Mouse (Mus musculus) gastrocnemius, postnatal 10 days (tissue): Measurements from ENCODE around the gene Adam15. TPM values are rescaled to one million over a fixed set of nuclear protein-coding genes. Genes with fewer than 3 reads are reported as not detected.

Experiments
- DNase-seq: peaks from one replicate; pipeline ENCODE4 v3.0.0; 2021; ENCODE audit warnings: mixed read lengths
- long read RNA-seq, 2 experiments: library from polyadenylated mRNA; stranded (forward); transcript quantifications; one replicate each; pipeline ENCODE4 v2.0.0; 2021
- total RNA-seq, 2 experiments: library from RNA; stranded (reverse); gene quantifications; 2 replicates each; pipeline ENCODE4 v1.2.3; 2021

Adam15 gene
- total RNA-seq, result 10 to 100 TPM; 32.6 to 48.1 TPM
- long read RNA-seq, experiment 1, transcript Adam15-202 (21 exons, 2,799 nt), result major isoform, 22 of 63 reads
- long read RNA-seq, experiment 1, partial matches to known transcripts, result 8 of 63 reads
- long read RNA-seq, experiment 1, other reads (novel, unspliced or antisense), result 26 of 63 reads
- long read RNA-seq, experiment 2, transcript Adam15-202 (21 exons, 2,799 nt), result major isoform, 16 of 41 reads
- long read RNA-seq, experiment 2, partial matches to known transcripts, result 4 of 41 reads
- long read RNA-seq, experiment 2, other reads (novel, unspliced or antisense), result 18 of 41 reads

GRCm38 (mm10) chr3:89349869-89350501, at the start of gene Adam15:
Gene Adam15, minus strand, starts transcription at chr3:89349996.
- DNase-seq, result peak; percentile 93

- DNase-seq, result no peak
Observed at GRCm38 (mm10) chr3:89396654-89397005, 46.8 kb upstream of the Adam15 start.

DNA sequence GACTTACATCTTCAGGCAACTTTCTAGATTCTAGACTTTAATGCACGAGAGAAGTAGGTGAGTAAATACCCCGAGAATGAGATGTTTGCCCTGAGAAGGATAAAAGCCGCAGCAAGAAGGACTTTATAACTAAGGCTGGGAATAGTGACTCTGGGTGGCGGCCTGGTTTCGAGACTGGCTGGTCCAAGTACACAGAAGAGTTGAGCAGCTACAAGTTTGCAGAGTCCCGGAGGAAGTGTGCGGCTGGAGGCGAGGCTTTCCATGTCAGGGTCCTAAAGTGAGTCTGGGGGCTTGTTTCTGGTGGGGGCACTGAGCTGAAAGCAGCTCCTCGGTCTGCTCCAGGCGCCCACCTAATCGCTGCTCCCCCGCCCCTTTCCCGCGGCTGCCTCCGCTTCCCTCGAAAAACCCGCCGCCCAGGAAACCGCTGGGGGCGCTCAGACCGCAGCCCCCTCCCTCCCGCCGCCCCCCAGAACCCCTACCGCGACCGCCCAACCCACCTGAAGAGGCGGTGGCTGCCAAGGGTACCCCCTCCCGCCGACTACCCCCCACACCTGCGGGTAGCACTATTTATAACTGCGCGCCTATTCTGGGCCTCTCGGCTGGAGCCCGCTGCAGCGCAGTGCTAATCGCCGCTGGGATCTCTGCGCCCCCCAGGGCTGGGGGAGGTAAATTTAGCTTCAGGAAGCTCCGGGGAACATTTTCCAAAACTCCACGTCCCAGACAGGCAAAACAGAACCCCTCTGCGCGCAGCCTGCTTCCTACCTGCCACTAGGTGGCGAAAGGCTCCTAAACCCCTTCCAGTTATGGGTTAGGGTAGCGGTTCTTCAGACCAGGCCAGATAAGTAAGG, 46.2 kb upstream of the Adam15 start:
- DNase-seq, result peak; percentile 71

DNA sequence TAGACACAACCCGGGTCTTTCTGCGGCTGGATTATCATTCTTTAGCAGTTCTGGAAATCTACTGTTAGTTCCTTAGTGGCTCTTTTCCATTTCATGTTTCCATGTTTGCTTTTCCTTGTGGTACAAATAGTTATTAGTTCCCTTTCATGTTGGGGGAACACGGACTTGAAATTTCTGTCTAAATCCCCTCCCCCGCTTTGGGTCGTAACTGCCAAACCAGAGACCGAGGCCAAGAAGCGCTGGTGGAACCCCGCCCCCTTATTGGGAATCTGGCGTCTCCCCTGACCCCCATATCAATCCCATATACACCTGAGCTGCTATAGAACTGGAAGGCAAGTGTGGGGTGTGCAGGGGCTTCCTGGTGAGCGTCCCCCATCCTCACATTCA, 45.6 kb upstream of the Adam15 start:
- DNase-seq, result no peak

DNA sequence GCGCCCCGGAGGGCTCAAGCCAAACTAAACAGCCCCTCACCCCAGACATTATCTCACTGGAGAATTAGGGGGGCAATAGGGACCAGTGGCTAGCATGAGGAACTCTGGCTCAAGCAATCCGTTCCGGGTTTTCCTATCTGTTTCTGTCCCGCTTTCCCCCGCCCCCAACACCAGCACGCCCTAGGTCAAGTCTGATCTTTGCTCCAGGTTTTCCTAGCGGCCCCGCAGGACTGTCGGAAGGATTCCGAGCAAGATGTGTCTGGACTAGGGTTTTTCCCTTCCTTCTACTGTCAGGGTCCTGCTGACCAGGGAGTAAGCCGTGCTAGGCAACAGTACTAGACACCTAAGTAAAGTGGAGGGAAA, 45.1 kb upstream of the Adam15 start:
- peak; percentile 76 for DNase-seq

DNA sequence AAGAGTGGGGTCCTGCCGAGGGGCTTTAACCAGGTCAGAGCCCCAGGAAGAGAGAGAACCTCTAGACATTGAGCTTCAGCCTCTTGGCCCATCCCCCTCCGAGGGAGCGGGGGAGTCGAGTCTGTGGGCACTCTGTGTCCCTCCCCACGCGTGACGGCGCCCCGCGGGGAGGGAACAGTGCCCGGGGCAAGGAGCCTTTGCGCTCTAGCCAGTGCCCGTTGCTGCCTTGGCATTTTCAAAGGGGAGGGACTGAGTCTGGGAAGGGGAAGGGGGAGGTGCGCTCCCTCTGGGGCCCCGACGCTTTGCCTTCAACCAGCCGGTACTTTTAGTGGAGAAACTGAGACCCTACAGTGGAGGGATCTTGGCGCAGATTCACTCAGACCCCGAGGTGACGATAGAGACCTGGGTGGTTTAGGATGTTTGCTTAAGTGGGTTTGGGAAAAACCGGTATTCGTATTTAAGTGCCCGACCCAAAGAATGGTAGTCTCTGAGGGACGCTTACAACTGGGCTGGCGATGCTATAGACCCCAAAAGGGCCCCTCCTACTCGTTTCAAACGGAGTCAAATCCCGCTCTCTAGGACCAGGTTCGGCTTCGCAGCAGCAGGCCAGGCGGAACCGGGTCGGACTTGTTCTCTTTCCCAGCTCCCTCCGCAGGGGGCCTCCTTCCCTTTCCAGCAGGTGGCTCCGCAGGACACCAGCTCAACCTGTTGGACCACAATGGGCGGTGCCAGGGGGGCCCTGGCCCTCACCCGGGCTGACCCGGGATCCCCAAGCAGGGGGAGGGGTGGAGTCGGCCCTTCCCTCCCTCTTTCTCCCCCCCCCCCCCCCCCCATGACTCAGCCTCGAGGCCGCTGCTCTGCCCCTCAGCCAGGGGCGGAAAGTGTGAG, 44.5 kb upstream of the Adam15 start, which contains the start of gene Zbtb7b:
Gene Zbtb7b, minus strand, starts transcription at position 771 of the 888 bp plus-strand sequence.
- peak; percentile 80 for DNase-seq

GRCm38 (mm10) chr3:89393605-89394004, 43.8 kb upstream of the Adam15 start:
- peak; percentile 98 for DNase-seq

DNA sequence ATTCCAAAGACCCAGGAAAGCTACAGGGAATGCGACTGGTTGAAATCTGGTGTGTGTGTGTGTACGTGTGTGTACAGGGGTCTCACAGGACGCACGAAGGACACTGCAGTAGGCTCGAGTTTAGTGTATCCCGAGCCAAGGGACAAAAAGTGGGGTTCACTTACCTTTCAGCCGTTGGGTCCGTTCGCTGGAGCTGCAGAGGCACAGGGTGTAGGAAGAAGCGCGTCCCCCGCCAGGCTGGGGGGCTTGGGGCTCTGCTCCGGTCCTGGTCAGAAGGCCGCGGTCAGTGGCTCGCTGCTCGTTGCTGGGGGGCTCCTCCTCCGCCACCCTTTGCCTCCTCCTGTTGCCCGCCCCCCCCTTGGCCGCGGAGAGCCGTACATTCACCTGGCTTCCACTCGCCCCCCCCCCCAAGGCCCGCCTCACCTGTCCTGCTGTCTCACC, 43.1 kb upstream of the Adam15 start:
- DNase-seq, result peak; percentile 48

- DNase-seq, result peak; percentile 61
Observed at GRCm38 (mm10) chr3:89391663-89392511, 42.1 kb upstream of the Adam15 start.

DNA sequence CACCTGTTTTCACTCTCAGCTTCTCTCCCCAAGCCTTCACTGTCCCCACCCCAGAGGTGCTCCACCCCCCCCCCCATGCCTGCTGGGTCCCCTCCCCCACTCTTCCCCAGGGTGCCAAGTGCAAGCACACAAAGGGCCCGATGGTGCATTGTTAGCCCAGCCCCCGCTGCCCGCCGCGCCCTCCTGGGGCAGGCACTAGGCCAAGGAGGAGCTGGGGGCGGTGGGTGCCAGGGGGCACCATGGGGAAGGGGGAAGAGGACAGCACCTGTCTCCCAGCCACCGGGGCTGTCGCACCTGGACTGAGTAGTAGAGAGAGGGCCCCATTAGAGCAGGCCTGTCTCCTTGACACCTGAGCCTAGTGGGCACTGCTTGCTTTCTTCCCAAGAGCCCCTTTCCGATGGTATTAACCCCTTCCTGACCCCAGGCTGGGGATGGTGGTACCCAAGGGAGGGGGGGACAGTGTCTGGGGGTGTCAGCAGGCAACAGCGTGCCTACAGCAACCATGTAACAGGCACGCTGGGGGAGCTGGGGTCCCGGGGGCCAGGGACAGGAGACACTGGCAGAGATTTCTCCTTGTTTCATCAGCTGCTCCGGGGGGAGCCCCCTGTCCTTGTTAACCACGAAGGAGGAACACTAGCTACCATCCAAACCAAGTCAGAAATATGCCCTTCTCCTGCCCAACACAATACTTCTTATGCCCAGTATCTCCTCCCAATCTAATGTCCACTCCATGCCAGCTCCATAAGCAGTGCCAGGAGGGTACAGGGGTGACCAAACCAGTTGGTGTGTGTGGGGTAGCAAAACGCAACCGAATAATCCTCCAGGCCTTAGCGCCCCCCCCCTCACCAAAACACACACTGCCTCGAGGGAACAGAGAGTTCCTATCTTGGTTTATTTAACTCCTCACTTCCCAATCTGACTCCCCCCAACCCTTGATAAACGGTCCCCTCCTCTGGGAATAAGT, 41.2 kb upstream of the Adam15 start:
- DNase-seq, result no peak

GRCm38 (mm10) chr3:89390111-89390515, 40.3 kb upstream of the Adam15 start:
- no peak for DNase-seq

GRCm38 (mm10) chr3:89388901-89389740, 39.3 kb upstream of the Adam15 start:
- DNase-seq, result no peak

GRCm38 (mm10) chr3:89388134-89388881, 38.5 kb upstream of the Adam15 start:
- peak; percentile 79 for DNase-seq

DNA sequence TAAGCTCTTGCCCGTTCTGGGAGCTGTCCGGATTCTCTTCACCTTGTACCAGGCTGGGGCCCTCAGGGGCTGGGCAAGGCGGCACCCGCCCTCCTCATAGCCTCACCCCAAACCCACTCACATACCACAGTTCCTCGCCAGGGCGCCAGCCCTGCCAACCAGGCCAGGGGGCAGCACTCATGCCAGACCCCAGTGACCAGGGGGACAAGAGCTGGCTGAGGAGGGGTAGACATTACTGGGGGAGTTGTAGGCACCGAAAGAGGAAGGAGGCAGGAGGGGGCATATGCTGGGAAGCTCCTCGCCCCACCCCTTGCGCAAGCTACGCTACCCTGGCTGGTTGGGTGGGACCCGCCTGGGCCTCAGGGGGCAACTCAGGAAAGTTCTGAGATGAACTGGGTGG, 37.8 kb upstream of the Adam15 start:
- no peak for DNase-seq

- no peak for DNase-seq
Observed at GRCm38 (mm10) chr3:89386438-89387420, 36.9 kb upstream of the Adam15 start.

DNA sequence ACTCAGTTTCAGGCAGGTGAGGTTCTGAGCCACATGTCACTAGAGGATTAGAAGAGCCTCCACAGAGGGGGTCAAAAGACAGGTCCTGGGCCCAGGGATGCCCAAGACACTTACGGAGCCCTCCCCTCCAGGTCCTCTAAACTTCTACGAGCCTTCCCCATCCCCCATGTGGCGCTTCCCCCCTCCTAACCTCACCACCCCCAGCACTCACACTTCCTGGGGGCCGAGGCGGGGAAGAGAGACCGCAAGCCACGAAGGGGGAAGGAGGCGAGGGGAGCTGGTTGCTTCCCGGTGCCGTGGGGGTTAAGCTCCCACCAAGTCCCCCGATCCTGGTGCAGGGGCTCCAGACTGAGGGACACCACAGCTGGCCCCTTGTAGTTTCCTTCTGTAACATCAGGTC, 35.7 kb upstream of the Adam15 start:
- DNase-seq, result no peak
